Mouse (Mus musculus) left cerebral cortex, adult 9 months (tissue): ENCODE data around the gene Vmn1r25.
"Not testable (repeated sequence)": the region's sequence is repeated elsewhere in the genome, so short reads cannot be mapped to it uniquely, and the experiment has no call there.

ENCODE experiments used
- DNase-seq, 2 experiments: peaks; one replicate each; pipeline ENCODE4 v3.0.0; 2022; ENCODE audit warnings: low spot score in 2 of 2

The Vmn1r25 gene

DNA sequence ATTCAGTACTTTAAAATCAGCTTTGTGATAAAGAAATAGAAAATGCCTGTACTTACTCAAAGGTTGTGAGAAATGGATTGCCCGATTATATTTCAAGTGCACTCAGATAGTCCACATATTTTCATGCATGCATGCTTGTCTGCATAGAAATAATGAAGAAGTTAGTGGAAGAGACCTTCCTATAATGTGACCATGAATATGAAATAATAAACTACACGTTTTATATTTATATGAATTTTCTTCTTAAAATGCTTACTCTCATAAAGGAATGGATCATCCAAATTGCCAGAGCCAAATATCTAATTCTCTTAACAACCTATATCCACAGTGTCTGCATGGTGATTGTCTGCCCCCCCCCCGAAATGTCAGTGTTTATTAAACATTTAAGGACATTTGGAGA, at the start of gene Vmn1r25:
Vmn1r25 (minus strand) TSS at position 101 of the 400 bp plus-strand sequence.
- DNase-seq = no peak

DNA sequence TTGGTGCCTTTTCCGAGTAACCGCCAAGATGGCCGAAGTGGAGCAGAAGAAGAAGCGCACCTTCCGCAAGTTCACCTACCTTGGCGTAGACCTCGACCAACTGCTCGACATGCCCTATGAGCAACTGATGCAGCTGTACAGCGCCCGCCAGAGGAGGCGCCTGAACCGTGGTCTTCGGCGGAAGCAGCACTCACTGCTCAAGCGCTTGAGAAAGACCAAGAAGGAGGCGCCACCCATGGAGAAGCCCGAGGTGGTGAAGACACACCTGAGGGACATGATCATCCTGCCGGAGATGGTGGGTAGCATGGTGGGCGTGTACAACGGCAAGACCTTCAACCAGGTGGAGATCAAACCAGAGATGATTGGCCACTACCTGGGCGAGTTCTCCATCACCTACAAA, 36.9 kb upstream of the Vmn1r25 start:
- not testable (repeated sequence) for DNase-seq

DNA sequence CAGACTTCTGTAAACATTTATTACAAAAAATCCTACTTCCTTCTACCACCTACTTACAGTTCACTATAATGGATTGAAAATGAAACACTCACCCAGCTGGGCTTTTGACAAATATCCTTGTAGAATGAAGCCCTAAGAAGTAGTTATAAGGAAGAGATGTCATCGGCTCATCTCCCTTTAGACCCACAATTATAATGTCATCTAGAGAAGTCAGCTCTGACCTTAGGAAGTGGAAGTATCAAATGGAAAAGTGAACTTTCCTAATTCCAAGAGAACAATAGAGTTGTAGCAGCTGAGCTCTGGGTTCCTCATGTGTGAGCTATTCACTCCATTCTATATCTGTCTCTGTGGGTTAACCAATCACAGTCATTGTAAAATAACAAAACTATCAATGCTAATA, 34.4 kb upstream of the Vmn1r25 start, which contains the start of gene Vmn1r26:
Vmn1r26 (minus strand) TSS at position 101 of the 400 bp plus-strand sequence.
- DNase-seq = no peak

DNA sequence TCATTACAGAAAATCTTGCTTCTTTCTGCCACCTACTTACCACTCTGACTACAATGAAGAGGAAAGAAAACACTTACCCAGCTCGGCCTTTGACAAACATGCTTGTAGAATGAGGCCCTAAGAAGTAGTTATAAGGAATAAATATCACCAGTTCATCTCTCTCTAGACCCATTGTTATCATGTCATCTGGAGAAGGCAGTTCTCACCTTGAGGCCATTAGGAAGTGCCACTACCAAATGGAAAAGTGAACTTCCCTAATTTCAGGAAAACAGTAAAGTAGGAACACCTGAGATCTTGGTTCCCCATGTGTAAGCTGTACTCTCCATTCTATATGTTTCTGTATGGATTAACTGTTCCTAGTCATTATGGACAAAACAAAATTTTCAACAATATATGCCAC, 19.2 kb downstream of the Vmn1r25 start, which contains the start of gene Vmn1r24:
Vmn1r24 (minus strand) TSS at position 101 of the 400 bp plus-strand sequence.
- not testable (repeated sequence) for DNase-seq
